Mouse (Mus musculus): ENCODE results near the gene Hnrnpdl. TPM values are rescaled to one million over a fixed set of nuclear protein-coding genes. Genes with fewer than 3 reads are reported as not detected.

Hnrnpdl gene
- 123 TPM for polyA plus RNA-seq (2017; shearing (Covaris generic))

GRCm38 (mm10) chr5:100039602-100040142 is at the start of gene Hnrnpdl, which contains the start of gene Enoph1:
TSS of gene Hnrnpdl (minus strand) at chr5:100039664.
TSS of gene Enoph1 (plus strand) at chr5:100039985.

Other genes starting within 250 kb of the Hnrnpdl start
- not detected for gene Vamp9, start 133.4 kb downstream of the Hnrnpdl start, polyA plus RNA-seq (2017; shearing (Covaris generic))
- 14.8 TPM for gene Hnrnpd, start 60.7 kb downstream of the Hnrnpdl start, polyA plus RNA-seq (2017; shearing (Covaris generic))
- gene 4930524J08Rik, start 60.6 kb downstream of the Hnrnpdl start, polyA plus RNA-seq (2017; shearing (Covaris generic)), result not detected
- 36.5 TPM for gene Enoph1, start 321 bp upstream of the Hnrnpdl start, polyA plus RNA-seq (2017; shearing (Covaris generic))
- gene Tmem150c, start 120.1 kb upstream of the Hnrnpdl start, polyA plus RNA-seq (2017; shearing (Covaris generic)), result 0.11 TPM